Mouse (Mus musculus): ENCODE results near the gene Zxdc. TPM values are rescaled to one million over a fixed set of nuclear protein-coding genes. Genes with fewer than 3 reads are reported as not detected.
A peak's percentile ranks its signal among the peaks of the same experiment; 100 is the strongest.

Gene Zxdc
- polyA plus RNA-seq, 1 experiment: 13.4 TPM

DNA sequence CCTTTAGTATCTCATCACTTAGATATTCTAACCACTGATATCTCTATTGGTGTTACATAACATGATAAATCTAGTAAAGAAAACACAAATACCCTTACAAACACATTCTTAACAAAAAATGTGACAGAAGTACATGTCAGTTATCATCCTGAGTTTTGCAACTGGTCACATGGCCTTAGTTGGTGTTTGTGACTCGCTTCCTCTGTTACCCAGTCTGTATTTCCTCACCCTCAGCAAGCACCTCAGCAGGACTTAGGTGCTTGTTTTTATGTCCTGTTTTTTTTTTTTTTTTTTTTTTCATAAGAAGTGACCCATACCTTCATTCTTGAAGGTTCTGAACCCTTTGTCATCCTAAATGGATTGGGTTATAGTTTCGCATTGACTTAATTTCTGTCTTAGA lies 8.4 kb downstream of the Zxdc start:
- DNase-seq (ENCODE audit: low spot score): no peak

DNA sequence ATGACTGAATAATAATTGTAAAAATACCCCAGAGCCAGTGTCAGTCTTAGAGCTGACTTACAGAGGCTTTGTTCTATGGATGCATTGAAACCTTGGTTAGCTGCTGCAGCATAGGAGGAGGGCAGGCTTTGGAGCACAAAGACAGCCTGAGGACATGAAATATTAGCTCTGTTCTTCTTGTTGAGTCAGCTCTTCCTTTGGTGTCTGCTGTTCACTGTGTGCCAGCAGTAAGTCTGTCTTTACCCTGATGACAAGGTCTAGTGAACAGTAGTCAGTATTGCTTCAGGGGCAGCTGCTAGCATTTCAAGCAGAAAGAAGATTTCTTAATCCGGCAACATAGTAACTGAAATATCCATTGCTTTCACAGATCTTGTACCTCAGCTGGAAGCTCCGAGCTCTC lies 12.2 kb downstream of the Zxdc start:
- no peak for DNase-seq (ENCODE audit: low spot score)

DNA sequence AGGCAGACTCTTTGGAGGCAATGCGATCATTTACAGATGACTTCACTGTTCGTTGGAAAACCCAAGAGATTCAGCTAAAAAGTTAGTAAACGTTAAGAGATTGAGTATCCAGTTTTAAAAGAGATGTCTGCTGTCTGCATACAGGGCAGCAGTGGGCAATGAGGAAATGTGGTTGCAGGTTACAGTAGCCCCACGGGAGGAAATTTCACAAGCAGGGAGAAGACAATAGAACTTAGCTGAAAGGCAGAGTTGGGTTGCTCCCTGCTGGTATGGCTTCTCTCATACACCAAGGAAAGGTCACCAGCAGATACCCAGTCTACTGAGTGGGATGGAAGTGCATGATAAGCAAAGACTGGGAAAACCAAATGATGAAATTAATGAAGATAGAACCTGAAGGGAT lies 21.3 kb downstream of the Zxdc start:
- no peak for DNase-seq (ENCODE audit: low spot score)

DNA sequence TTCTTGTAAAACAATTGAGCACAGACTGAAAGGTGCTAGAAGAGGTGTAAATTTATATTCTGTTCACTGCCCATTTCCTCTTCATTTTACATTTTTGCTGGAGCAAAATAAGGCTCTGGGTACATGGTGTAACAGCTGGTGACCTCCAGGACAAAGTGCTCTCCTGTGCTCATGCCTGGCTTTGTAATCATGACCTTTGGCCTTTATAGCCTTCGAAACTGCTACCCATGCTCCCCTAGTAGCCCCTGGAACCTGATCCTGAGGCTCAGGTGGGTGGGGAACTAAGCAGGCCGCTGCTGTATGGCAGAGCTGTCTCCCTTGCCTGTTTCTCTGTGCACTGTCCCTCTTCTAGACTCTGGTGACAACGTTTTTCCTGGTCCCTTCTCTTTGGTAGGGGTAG lies 24.7 kb downstream of the Zxdc start:
- no peak for DNase-seq (ENCODE audit: low spot score)

DNA sequence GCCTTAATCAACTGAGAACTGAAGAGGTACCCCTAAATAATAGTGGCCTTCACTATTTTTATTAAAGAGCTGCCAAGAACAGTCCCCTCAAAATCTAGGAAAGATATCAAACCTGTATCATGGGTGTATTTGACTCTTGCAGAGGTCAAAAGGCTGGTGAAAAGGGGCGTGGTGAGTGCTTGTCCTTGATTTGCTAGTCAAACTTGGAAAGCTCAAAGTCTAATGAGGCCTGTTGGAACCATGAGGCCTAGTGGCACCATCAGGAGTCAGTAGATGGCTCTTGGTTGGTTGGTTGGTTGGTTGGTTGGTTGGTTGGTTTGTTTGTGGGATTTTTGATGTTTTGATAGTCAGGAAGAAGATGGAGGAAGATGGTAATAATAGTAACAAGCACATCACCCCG lies 26.5 kb downstream of the Zxdc start:
- no peak for DNase-seq (ENCODE audit: low spot score)

DNA sequence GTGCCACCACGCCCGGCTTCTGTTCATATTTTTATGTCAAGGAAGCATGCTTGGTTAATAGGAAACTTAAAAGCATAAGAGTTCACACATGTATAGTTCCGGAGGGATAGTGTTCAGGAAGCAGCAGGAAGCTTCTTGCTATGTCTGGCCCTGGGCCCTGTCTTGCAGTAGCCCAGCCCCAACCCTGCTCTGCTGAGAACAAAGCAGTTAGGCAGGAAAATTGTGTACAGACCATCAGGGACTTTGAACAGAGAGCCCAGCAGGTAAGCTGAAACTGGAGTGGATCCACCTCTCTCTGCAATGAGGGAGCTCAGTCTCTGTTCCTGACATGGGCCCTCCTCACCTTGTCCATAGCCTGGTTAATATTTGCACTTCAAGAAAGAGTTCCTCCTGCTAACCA lies 28.0 kb downstream of the Zxdc start:
- DNase-seq (ENCODE audit: low spot score): no peak

DNA sequence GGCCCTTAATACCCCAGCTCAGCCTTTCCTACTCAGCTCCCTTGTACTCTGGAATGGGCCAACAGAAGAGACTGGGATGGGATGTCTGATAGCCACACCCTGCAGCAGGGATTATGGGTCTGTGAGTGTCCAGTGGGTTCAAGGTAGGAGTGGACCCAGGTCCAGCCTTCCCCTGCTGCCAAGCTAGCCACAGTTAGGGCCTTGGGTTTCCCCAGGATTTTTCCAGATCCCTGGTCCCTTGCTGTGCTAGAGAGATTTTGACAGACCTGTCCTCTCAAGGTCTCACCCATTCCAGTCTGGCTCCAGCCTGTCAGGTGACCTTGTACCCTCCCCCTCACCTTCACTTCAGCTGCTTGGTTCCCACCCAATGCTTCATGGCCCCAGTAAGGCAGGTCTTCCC lies 39.3 kb downstream of the Zxdc start:
- no peak for DNase-seq (ENCODE audit: low spot score)

DNA sequence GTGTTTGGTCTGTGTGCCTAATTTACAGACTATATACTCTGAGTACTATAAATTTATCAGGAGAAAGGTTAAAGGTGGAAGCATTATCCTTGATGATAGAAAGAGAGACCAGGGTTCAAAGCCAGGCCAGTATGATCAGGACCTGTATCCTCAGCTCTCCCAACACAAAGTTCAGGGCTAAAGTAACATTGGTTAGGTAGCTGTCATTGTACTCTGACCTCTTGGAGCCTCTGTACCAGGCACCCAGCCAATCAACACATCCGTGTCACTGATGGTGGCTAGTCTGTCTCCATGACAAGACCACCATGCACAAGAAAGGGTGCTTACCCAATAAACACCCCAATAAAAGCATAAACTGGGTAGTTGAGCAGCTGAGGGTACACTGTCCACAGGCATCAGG lies 41.7 kb downstream of the Zxdc start:
- DNase-seq (ENCODE audit: low spot score): no peak

DNA sequence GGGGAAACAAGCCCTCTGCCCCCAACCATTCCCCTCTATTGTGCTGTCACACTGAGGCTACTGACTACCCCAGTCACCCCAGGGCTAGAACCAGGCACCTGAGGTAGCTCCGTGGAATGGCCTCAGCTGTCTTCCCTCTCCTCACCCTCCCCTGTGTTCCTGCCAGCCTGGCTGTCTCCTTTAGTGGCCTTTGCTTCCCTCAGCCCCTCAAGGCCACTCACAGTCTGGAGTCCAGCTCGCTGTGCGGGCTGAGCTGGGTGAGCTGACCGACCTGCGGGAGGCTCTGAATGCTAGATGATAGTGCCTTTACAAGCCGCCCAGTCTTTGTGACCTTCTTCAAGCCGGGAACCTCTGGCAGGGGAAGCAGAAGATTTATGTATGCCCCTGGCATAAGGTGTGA lies 42.6 kb downstream of the Zxdc start:
- DNase-seq (ENCODE audit: low spot score): no peak

DNA sequence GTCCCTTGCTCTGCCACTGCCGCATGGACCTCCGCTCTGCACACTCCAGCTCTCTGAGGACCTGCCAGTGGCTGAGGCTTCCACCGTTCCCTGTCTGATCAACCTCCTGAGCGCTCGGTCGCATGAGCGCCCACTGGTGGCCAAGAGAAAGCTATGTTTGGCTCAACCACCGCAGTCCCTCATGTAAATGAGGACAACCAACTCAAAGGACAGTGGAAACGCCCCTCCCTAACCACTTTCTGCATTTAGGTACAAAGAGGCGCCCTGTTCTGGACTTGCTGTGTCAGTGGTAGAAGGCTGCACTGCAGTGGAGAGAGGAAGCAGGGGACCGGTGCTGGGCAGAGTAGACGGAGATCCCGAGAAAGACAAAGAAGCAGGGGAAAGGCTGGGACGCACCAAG lies 53.3 kb downstream of the Zxdc start:
- DNase-seq (ENCODE audit: low spot score): peak; percentile 51

DNA sequence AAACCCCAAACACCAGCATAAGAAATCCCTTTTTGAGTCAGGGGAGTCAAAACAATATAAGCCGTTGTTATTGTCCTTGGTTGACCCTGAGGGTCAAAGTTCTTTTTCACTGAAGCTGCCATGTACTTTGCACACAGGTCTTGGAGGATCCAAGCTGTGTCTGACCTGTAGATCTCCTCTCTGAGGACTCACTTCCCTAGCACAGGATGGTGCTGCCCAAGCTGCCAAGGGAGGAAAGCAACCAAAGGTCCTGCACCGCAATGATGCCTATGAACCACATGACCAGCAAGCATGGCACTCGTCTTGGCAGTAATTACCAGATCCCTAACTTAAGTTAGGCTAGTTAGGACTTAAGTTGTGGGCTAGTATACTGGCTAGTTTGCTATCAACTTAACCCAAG lies 56.1 kb downstream of the Zxdc start:
- no peak for DNase-seq (ENCODE audit: low spot score)

DNA sequence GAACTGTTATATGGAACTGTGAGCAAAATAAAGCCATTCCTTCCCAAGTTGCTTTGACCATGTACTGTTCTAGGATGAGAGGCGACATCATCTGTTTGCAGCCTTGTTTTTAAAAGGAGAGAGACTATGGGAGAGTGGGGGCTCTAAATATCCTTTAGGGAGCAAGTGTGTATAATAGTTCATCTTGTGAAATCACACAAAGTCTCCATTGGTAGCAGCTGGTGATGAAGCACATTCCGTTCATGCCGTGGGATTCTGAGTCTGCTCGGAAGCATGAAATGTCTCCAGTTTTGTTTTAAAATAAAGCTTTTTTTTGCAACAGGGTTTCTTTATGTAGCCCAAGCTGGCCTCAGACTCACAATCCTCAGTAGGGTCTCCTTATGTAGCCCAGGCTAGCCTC lies 56.7 kb downstream of the Zxdc start:
- no peak for DNase-seq (ENCODE audit: low spot score)

DNA sequence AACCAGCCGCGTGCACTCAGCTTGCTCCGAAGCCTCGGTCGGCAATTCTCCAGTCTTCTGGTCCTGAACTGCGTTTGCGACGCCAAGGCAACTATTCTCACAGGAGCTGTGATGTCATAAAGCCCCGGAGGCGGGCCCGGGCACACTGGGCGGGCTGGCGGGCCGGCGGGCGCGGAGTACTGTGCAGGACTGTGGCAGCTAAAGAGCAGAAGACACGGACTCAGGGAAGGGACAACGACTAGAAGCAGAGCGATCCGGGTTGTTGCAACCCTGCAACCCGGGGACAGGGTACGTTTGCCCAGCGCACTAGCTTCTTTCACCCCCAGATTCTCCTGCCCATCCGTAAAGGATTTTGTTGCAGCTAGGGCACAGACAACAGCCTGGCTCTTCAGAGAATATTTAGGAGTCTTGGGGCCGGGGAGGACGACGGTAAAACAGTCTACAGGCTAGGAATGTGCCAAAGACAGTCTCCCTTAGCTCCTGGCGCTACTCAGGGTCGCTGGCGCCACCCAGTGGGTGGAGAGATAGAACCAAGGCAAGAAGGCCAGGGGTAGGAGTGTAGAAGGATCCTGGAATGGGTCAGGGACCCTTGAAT lies 59.2 kb downstream of the Zxdc start, which contains the start of gene Cfap100:
TSS of gene Cfap100 (minus strand) at position 418 of the 595 bp plus-strand sequence.
- DNase-seq (ENCODE audit: low spot score): peak; percentile 41

DNA sequence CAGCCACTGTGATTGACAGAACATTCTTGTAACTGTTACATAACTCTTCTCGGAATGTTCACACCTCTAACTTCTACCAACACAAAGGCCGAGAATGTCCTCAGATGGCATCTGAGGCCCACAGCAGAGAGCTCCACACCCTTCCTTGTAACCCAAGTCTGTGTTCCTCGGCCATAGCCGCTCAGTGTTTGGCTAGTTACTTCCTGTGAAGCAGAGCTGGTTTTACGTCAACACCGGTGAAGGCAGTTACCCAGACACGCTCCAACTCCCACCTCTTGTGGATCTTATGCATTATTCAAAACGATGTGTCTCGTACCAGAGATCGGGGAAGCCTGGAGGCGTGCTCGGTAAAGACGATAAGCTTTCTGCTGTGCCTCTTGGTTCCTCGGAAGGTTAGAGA lies 60.6 kb downstream of the Zxdc start:
- DNase-seq (ENCODE audit: low spot score): no peak

DNA sequence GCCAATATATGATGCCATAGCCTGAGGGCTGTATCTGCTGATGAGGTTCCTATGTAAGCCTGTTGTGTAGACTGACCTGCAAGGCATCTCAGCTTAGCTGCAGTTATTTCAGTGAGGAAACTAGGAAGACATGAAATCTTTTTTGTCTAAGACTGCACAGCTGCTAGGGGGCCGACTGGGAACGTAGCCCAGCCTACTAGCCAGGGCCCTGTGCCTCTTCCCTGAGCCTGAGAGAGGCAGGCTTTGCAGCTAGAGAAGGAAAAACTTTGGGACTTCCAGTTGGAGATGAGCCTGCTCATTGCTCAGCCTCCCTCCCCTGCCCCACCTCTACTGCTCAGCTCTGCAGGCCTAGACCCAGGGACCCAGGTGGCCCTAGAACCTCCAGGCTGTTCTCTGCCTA lies 62.2 kb downstream of the Zxdc start:
- DNase-seq (ENCODE audit: low spot score): no peak

DNA sequence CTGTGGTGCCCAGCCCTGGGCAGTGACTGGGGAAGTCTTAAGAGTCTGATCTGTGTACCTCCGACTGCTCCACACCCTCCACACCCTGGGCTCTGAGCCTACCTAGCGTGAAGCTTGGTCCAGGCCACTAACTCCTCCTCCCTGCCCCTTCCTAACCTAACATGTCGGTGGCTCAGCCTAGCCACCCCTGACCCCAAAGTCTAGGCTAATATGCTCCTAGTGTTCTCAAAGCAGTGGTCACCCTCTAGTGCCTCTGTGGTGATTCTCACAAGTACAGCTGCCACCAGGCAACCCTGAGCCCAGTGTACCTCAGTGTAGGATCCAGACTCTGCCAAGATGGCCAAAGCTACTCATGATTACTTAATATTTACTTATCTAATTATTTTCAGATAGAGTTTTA lies 65.4 kb downstream of the Zxdc start:
- no peak for DNase-seq (ENCODE audit: low spot score)

DNA sequence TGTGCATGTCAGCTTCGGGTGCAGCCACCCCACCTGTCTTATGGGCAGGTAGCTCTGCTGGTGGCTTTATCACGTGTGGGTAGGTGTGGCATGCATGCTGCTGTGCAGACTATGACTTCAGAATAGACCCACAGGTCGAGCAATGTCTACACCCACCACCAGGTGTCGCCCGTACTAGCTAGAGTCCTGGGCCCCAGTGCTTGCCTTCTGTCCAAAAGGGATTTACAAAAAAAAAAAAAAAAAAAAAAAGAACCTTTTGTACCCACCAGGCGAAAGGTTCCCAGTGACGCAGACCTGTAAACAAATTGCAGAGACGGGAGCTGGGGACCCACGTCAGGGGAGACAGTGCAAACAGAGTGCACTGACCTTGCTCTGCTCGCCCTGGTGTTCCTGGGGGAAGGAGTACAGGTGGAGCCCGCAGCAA lies 65.9 kb downstream of the Zxdc start:
- peak; percentile 56 for DNase-seq (ENCODE audit: low spot score)

DNA sequence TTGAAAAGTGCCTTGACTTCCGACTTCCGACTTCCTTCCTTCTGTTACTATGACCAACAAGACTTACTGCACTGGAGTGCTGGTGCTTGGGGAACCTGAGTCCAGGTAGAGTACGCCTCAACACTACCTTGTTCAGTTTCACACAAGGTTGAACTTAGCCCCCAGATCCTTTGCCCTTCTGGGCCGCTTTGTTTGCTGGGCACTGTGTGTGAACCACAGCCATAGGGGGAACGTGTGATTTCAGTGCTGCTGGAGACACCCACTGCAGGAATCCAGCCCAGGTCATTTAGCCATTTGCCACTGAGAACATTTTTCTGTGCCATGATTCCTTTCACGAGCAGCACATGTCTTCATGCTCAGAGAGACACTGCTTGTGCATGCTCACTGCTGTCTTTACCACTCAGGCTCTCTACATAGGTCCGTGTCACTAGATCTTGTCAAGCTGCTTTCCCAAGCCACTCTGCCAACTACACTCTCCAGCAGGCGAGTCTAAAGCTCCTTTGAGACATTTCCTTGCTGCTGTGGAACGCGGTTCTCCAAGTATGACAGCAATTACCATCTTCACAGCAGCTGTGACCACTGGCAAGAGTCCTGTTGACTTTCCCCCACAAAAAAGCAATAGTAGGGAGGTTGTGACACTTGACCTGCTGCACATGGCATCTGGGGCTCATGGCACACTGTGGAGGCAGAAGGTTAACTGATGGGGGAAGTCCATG lies 67.1 kb downstream of the Zxdc start:
- no peak for DNase-seq (ENCODE audit: low spot score)

DNA sequence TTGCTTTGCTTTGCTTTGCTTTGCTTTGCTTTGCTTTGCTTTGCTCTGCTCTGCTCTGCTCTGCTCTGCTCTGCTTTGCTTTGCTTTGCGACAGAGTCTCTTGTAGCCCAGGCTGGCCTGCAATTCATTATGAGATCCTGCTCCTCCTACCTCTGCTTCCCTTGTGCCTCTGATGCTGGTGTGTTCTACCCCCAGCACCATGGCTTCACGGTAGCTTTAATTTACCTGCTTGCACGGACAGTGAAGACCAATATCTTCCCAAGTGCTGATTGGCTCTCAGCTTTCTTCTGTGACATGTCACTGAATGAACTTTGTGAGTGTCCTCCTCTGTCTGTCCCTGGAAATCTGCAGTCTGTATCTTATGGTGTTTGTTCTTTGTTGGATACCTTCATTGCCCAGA lies 67.7 kb downstream of the Zxdc start:
- no peak for DNase-seq (ENCODE audit: low spot score)

DNA sequence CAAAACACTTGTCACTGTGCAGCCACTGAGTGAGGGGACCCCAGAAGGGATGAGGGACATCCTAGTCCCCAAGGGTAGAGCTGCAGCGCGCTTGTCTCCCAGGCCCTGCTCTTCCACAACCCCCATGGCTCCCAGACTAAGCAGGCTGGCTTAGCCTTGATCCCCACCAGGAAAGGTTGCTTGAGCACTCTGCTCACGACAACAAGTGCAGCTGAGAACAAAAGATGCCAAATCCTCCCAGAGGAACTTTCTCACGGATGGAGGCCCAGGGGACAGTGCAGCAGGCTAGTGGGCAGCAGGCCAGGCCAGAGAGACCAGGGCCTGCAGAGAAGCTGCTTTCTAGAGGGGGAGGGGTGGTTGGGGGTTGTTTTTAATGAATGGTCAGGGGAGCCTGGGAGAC lies 77.6 kb downstream of the Zxdc start:
- no peak for DNase-seq (ENCODE audit: low spot score)

DNA sequence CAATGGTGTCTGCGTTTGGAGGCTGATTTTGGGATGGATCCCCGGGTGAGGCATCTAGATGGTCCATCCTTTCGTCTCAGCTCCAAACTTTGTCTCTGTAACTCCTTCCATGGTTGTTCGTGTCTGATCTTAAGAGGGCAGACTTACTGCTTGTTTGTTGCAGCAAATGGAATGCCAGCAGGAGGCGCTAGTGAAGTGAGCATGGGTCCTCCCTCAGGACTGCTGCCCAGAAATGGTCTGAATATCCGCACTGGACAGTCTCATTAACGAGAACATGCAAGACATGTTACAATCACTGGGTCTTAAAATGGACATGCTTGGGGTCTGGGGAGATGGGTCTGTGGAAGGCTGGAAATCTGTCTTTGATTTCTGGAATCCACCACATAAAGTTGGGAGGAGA lies 80.9 kb downstream of the Zxdc start:
- DNase-seq (ENCODE audit: low spot score): peak; percentile 64

DNA sequence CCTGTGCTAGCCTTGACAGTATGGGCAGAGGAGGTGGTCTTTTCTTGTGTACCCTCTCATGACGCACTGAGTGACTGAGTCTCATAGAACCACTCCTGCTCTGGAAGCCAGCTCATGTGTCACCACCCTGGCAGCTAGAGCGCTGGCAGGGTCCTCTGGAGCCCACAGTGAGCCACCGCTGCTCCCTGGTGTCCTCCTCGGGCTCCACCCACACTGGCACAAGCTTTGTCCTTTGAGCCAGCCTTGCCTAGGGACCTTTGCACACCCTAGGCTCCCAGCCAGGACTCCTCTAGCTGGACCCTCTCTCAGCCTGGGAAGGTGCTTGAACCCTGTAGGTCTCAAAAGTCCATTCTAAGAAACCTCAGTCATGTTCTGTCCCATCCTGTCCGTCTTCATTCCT lies 81.4 kb downstream of the Zxdc start:
- no peak for DNase-seq (ENCODE audit: low spot score)

DNA sequence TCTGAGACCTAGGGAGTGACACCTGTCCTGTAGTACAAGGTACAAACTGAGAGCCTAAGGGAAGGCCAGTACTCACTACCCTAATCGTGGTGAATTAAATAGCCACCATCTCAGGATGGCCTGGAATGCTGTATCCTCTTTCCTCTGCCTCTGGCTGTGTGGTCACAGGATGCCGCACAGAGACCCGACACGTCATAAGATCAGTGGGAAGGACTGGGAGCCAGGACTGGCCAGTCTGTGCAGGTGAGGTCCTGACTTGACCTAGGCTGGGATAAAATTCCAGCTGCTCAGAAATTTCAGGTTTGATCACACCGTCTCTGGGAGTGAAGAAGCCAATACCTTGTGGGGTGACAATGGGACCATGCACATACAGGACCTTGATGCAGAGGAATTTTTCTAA lies 82.2 kb downstream of the Zxdc start:
- DNase-seq (ENCODE audit: low spot score): no peak

DNA sequence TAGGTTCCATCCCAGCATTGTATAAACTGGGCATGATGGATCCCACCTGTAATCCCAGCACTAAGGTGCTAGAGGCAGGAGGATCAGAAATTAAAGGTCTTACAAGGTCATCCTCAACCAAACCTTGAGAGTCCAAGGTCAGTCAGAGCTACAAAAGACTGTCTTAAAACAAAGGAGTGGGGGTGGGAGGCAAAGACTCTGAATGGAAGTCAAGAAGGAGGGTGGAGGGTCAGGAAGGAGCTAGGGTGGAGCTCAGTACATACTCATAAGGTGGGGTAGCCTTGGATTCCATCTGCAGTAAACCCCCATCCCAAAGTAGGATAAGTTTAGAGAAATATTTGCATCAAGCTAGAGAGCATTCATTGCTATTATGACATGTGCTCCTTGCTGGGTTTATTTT lies 83.3 kb downstream of the Zxdc start:
- DNase-seq (ENCODE audit: low spot score): no peak
